Mouse (Mus musculus) olfactory bulb, adult 2 months (tissue): ENCODE measurements around the gene Samd4b. TPM values are rescaled to one million over a fixed set of nuclear protein-coding genes. Genes with fewer than 3 reads are reported as not detected.

Source experiments
- H3K27ac ChIP-seq: fragments of 200-500 bp; 2 replicates; pipeline ENCODE4 v1.5.1; 2012; ENCODE audit warnings: low read depth, low read length; ENCODE audit not compliant: insufficient read depth
- H3K4me1 ChIP-seq: fragments of 200-500 bp; 2 replicates; pipeline ENCODE4 v1.6.1; 2012; ENCODE audit warnings: low read length; ENCODE audit not compliant: control insufficient read depth, insufficient read depth
- H3K4me3 ChIP-seq: fragments of 200-500 bp; 2 replicates; pipeline ENCODE4 v1.5.1; 2012; ENCODE audit warnings: mild to moderate bottlenecking, low read depth, low read length, moderate library complexity; ENCODE audit not compliant: insufficient read depth
- CTCF ChIP-seq: fragments of 200-500 bp; IDR thresholded peaks from 2 replicates; pipeline ENCODE4 v1.5.1; 2012; ENCODE audit warnings: low read depth, mild to moderate bottlenecking, low read length, moderate library complexity; ENCODE audit not compliant: insufficient read depth
- POLR2A ChIP-seq: fragments of 200-500 bp; IDR thresholded peaks from 2 replicates; pipeline ENCODE4 v1.6.1; 2012; ENCODE audit warnings: mild to moderate bottlenecking, low read depth, low read length, moderate library complexity; ENCODE audit not compliant: insufficient read depth
- WGBS: fragments of 180-500 bp; shearing (Covaris S2); methylation state at CpG from one replicate; pipeline ENCODE4 v1.1.7; 2018; 5-methylcytosine and 5-hydroxymethylcytosine counted together
- polyA plus RNA-seq: library from polyadenylated mRNA; stranded (reverse); fragments of >200 nt; gene quantifications from 2 replicates; pipeline ENCODE4 v1.2.4, GENCODE M21; 2012; ENCODE audit warnings: low replicate concordance; ENCODE audit not compliant: missing spikeins, insufficient read depth, insufficient read length

Samd4b gene
- polyA plus RNA-seq, 1 experiment: not detected

DNA sequence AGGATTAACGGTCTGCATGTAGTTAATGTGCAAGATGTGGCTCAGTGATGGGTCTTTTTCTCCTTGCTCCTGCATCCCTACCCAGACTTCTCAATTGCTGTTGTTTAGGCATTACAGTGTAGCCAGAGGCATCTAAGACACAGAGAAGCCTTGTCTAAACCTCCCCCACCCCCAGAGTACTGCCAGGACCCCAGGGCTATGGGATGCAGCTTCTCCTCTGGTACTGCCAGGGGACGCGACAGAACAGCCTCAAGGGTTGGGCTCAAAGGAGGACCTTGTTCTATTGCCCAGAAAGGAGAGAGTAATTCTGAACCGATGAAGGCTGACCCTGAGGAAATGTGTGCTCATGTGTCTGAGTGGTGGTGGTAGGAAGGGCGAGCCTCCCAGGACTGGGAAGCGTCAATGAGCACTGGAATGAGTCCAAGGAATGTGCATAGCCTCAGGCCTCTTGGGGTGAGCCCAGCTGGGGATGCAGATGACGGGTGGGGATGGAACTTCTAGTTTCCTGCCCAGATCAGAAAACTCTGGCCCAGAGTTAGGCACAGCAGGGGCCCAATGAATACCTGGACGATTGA is 179.8 kb downstream of the Samd4b start:
- Histone ChIP-seq H3K4me3 (no peak overlapping the region), H3K27ac (no peak overlapping the region), H3K4me1 (peaks cover 4% of the 10 kb centered on the region; the same call in 1 of the 2 replicates)
- TF ChIP-seq CTCF: no peak
- TF ChIP-seq POLR2A: no peak
- 43% methylated on average over 8 of the region's 8 CpGs for WGBS

GRCm38 (mm10) chr7:28417368-28417767 is 180.6 kb downstream of the Samd4b start:
- H3K4me1 ChIP-seq: peaks cover 4% of the 10 kb centered on the region; the same call in 1 of the 2 replicates
- no peak overlapping the region for H3K4me3 ChIP-seq
- no peak for TF ChIP-seq POLR2A
- TF ChIP-seq CTCF: no peak
- no peak overlapping the region for H3K27ac ChIP-seq

DNA sequence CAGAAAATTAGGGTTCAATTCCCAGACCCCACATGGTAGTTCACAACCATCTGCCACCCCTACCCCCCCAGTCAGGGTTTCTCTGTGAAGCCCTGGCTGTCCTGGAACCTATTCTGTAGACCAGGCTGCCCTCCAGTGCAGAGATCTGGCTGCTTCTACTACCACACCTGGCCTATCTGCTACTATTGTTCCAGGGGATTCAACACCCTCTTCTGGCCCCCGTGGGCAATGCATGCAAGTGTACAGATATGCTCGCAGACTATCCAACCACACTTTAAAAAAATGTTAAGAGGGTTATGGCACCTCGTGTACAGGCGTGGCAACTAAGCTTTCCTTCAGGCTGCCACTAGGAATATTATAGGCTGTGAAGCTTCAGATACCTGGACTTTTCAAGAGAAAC is 185.1 kb downstream of the Samd4b start:
- WGBS: 86% methylated on average over 4 of the region's 4 CpGs

DNA sequence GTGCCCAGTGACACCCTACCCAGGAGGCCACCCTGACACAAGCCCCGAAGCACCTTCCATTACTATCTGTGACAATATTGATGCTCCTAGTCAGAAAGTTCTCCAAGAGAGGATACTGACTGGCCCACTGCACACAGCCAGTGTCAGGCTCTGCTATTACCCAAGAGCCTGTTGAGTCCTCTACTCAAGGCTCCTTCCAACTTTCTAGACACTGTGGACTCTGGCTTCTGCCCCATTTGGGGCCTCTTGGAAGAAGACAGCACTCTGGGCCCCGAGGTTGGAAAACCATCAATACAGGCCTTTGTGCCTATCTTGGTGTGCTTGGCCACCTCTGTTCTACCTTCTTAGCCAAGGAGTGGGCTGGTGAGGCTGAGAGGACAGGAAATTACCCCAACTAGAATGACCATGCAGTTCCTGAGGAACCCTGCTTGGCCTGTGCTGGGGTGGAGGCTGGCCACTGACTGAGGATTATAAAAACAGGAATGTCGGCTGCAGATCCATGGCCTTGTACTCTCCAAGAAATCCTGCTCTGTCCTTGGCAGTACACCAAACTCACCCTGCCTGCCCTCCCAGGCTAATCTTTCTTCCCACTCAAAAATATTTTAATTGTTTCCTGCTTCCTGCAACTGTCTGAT is 187.0 kb downstream of the Samd4b start:
- TF ChIP-seq POLR2A (no peak), CTCF (no peak)
- 0 out of 2 replicates have a peak, but pooled peaks cover 2% of the 10 kb centered on the region for H3K4me1 ChIP-seq
- no peak overlapping the region for H3K4me3 ChIP-seq
- WGBS: 67% methylated on average over 3 of the region's 3 CpGs
- no peak overlapping the region for H3K27ac ChIP-seq

More for the DNA sequence above, 185.1 kb downstream of the Samd4b start:
- 0 out of 2 replicates have a peak, but pooled peaks cover 2% of the 10 kb centered on the region for H3K4me1 ChIP-seq
- TF ChIP-seq POLR2A (no peak), CTCF (no peak)
- no peak overlapping the region for H3K4me3 ChIP-seq
- no peak overlapping the region for H3K27ac ChIP-seq

GRCm38 (mm10) chr7:28401942-28402341 is 196.0 kb downstream of the Samd4b start:
- TF ChIP-seq CTCF (no peak), POLR2A (no peak)
- no peak overlapping the region for H3K27ac ChIP-seq
- H3K4me3 ChIP-seq: no peak overlapping the region
- H3K4me1 ChIP-seq: no peaks in the 10 kb centered on the region
- 90% methylated on average over 3 of the region's 3 CpGs for WGBS

GRCm38 (mm10) chr7:28401030-28401429 is 196.9 kb downstream of the Samd4b start:
- Histone ChIP-seq H3K27ac (no peak overlapping the region), H3K4me3 (no peak overlapping the region), H3K4me1 (no peaks in the 10 kb centered on the region)
- no peak for TF ChIP-seq POLR2A
- TF ChIP-seq CTCF: no peak
- 90% methylated on average over 1 of the region's 1 CpGs for WGBS

DNA sequence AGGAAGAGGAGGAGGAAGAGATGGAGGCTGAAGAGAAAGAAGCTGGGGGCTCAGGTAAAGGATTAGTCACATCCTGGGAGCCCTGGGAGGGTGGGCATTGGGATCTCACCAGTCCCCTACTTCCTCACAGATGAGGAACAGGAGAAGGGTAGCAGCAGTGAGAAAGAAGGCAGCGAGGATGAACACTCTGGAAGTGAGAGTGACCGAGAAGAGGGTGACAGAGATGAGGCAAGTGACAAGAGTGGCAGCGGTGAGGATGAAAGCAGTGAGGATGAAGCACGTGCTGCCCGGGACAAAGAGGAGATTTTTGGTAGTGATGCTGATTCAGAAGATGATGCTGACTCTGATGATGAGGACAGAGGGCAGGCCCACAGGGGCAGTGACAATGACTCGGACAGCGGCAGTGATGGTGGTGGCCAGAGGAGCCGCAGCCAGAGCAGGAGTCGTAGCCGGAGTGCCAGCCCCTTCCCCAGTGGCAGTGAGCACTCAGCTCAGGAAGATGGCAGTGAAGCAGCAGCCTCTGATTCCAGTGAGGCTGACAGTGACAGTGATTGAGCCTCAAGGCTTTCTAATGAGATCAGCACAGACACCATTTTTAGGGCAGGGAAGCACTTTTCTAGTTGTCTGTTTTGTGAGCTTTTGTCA is 199.1 kb downstream of the Samd4b start:
- 88% methylated on average over 10 of the region's 10 CpGs for WGBS
- no peak overlapping the region for H3K27ac ChIP-seq
- H3K4me3 ChIP-seq: no peak overlapping the region
- TF ChIP-seq CTCF (no peak), POLR2A (no peak)
- H3K4me1 ChIP-seq: no peaks in the 10 kb centered on the region

- TF ChIP-seq POLR2A (no peak), CTCF (no peak)
- no peak overlapping the region for H3K27ac ChIP-seq
- H3K4me1 ChIP-seq: peaks cover 3% of the 10 kb centered on the region
- no peak overlapping the region for H3K4me3 ChIP-seq
- 53% methylated on average over 3 of the region's 3 CpGs for WGBS
Observed at GRCm38 (mm10) chr7:28398000-28398399, 199.9 kb downstream of the Samd4b start.

DNA sequence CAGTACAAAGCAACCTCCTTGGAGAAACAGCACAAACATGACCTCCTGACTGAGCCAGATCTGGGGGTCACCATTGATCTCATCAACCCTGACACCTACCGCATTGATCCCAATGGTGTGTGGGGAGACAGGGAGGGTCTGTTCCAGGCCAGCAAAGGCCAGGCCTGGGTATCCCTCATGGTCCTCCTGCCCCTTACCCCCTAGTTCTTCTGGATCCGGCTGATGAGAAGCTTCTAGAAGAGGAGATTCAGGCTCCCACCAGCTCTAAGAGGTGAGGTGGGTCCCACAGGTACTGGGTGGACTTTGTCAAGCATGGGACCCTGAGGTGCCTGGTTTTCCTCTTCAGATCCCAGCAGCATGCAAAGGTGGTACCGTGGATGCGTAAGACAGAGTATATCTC is 202.5 kb downstream of the Samd4b start:
- TF ChIP-seq POLR2A (no peak), CTCF (no peak)
- H3K27ac ChIP-seq: no peak overlapping the region
- 98% methylated on average over 4 of the region's 4 CpGs for WGBS
- no peak overlapping the region for H3K4me3 ChIP-seq
- H3K4me1 ChIP-seq: peaks cover 8% of the 10 kb centered on the region
